Mouse (Mus musculus) C2C12 (cell line): ENCODE measurements around the gene Frmd5.

ENCODE experiments used
- CEBPB ChIP-seq: IDR thresholded peaks from one replicate; pipeline ENCODE4 v1.6.1; 2011; ENCODE audit warnings: low read depth, mild to moderate bottlenecking, control low read depth, moderate library complexity
- CTCF ChIP-seq: IDR thresholded peaks from one replicate; pipeline ENCODE4 v1.5.1; 2011; ENCODE audit not compliant: control insufficient read depth, insufficient read depth, insufficient read length
- FOSL1 ChIP-seq: IDR thresholded peaks from one replicate; pipeline ENCODE4 v1.8.0; 2011; ENCODE audit warnings: mild to moderate bottlenecking, low read length; ENCODE audit not compliant: poor library complexity, insufficient read depth, severe bottlenecking
- MAX ChIP-seq: IDR thresholded peaks from one replicate; pipeline ENCODE4 v1.6.1; 2011; ENCODE audit warnings: mild to moderate bottlenecking, control low read depth
- MYOD1 ChIP-seq: IDR thresholded peaks from one replicate; pipeline ENCODE4 v1.6.1; 2011; ENCODE audit warnings: low read depth; ENCODE audit not compliant: control insufficient read depth, insufficient read length
- USF1 ChIP-seq: IDR thresholded peaks from one replicate; pipeline ENCODE4 v1.6.1; 2011; ENCODE audit warnings: low read depth, mild to moderate bottlenecking, control low read depth, moderate library complexity

DNA sequence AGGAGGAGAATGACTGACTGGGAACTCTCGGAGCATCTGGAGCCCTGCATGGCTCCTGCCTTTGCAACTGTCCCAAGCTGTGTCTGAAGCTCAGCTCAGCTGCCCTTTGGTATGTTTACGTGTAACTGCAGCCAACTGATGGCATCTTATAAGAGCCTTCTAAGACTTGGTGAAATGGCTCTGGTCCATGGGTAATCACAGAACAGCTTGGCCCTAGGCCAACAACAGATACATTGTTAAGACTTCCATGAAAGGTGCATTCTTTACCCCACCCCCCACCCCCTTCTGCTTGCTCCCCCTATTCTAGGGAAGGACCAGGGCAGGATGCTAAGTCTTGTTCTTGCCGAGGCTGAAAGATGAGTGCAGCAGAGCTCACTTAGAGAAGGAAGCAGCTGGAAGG is 212.8 kb downstream of the Frmd5 start:
- TF ChIP-seq CTCF = no peak
- no peak for TF ChIP-seq CEBPB
- TF ChIP-seq FOSL1 = no peak
- no peak for TF ChIP-seq MAX
- no peak for TF ChIP-seq MYOD1
- TF ChIP-seq USF1 = no peak
